Mouse (Mus musculus): ENCODE data around the gene Cacnb1.

GRCm38 (mm10) chr11:98034061-98034460 lies 11.2 kb upstream of the Cacnb1 start:
- TF ChIP-seq CTCF (IDR thresholded peaks at IDR 0.05; ENCODE audit: low read depth) (no peak), EP300 (IDR thresholded peaks at IDR 0.05; ENCODE audit: low read depth) (no peak)

All from liver, embryonic 14.5 days (tissue).